Mouse (Mus musculus): ENCODE measurements around the gene BC049352. TPM values are rescaled to one million over a fixed set of nuclear protein-coding genes. Genes with fewer than 3 reads are reported as not detected.

Gene BC049352
- polyA plus RNA-seq, 1 experiment from 2014 or later: 0.09 TPM

GRCm38 (mm10) chr9:45255967-45256366, 74.2 kb downstream of the BC049352 start:
- Histone ChIP-seq H3K4me2 (no peak overlapping the region), H3K27ac (no peak overlapping the region), H3K4me1 (replicated peaks) (no peaks in the 10 kb centered on the region), H3K36me3 (no peaks in the 10 kb centered on the region), H3K4me3 (no peak overlapping the region), H3K9me3 (no peaks in the 10 kb centered on the region), H3K9ac (no peak overlapping the region), H3K27me3 (no peaks in the 10 kb centered on the region)
- WGBS: 87% methylated on average over 5 of the region's 5 CpGs
- ATAC-seq (ENCODE audit: low FRiP score): no peak

DNA sequence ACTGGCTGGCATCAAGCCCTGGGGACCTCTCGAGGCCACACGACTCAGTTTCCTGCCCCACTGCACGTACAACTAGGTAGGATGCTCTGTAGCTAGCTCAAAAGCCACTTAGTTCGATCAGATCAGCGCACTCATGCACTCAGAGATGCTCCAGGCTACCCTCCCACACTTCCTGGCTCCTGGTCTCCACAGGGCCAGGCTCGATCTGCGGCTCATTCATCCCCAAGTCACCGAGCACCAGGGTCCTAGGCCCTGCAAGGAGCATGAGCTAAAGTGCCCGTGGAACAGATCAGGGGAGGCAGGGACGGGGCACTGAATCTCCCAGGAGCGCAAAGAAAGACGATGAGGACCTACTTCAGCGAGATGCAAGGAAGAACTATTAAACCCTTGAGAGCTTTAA, 77.3 kb downstream of the BC049352 start:
- H3K27ac ChIP-seq: no peak overlapping the region
- 90% methylated on average over 13 of the region's 13 CpGs for WGBS
- 0 out of 2 replicates have a peak, but pooled peaks cover 3% of the 10 kb centered on the region for H3K4me1 ChIP-seq (replicated peaks)
- no peak overlapping the region for H3K4me3 ChIP-seq
- no peak overlapping the region for H3K4me2 ChIP-seq
- no peak overlapping the region for H3K9ac ChIP-seq
- ATAC-seq (ENCODE audit: low FRiP score): no peak
- no peaks in the 10 kb centered on the region for H3K27me3 ChIP-seq
- no peaks in the 10 kb centered on the region for H3K36me3 ChIP-seq
- no peaks in the 10 kb centered on the region for H3K9me3 ChIP-seq

- WGBS: 56% methylated on average over 4 of the region's 4 CpGs
- H3K27ac ChIP-seq: no peak overlapping the region
- H3K36me3 ChIP-seq: no peaks in the 10 kb centered on the region
- H3K4me1 ChIP-seq (replicated peaks): 0 out of 2 replicates have a peak, but pooled peaks cover 3% of the 10 kb centered on the region
- H3K27me3 ChIP-seq: no peaks in the 10 kb centered on the region
- H3K9me3 ChIP-seq: no peaks in the 10 kb centered on the region
- no peak overlapping the region for H3K4me2 ChIP-seq
- ATAC-seq (ENCODE audit: low FRiP score): no peak
- H3K4me3 ChIP-seq: no peak overlapping the region
- no peak overlapping the region for H3K9ac ChIP-seq
These were observed 79.7 kb downstream of the BC049352 start for GRCm38 (mm10) chr9:45261466-45261865.

GRCm38 (mm10) chr9:45261872-45262271, 80.1 kb downstream of the BC049352 start:
- no peaks in the 10 kb centered on the region for H3K27me3 ChIP-seq
- H3K4me2 ChIP-seq: no peak overlapping the region
- no peak for ATAC-seq (ENCODE audit: low FRiP score)
- WGBS: 71% methylated on average over 5 of the region's 5 CpGs
- no peak overlapping the region for H3K9ac ChIP-seq
- 0 out of 2 replicates have a peak, but pooled peaks cover 3% of the 10 kb centered on the region for H3K4me1 ChIP-seq (replicated peaks)
- no peaks in the 10 kb centered on the region for H3K36me3 ChIP-seq
- H3K27ac ChIP-seq: no peak overlapping the region
- H3K4me3 ChIP-seq: no peak overlapping the region
- no peaks in the 10 kb centered on the region for H3K9me3 ChIP-seq

GRCm38 (mm10) chr9:45267099-45267498, 85.3 kb downstream of the BC049352 start:
- peaks cover 11% of the 10 kb centered on the region for H3K4me1 ChIP-seq (replicated peaks)
- no peak for ATAC-seq (ENCODE audit: low FRiP score)
- no peaks in the 10 kb centered on the region for H3K36me3 ChIP-seq
- H3K9me3 ChIP-seq: no peaks in the 10 kb centered on the region
- H3K4me2 ChIP-seq: no peak overlapping the region
- peaks cover 39% of the 10 kb centered on the region for H3K27me3 ChIP-seq
- no peak overlapping the region for H3K4me3 ChIP-seq
- no peak overlapping the region for H3K9ac ChIP-seq
- 93% methylated on average over 4 of the region's 4 CpGs for WGBS
- no peak overlapping the region for H3K27ac ChIP-seq

GRCm38 (mm10) chr9:45268079-45268478, 86.3 kb downstream of the BC049352 start:
- no peak overlapping the region for H3K27ac ChIP-seq
- H3K9me3 ChIP-seq: no peaks in the 10 kb centered on the region
- WGBS: 66% methylated on average over 4 of the region's 4 CpGs
- no peak overlapping the region for H3K4me3 ChIP-seq
- H3K9ac ChIP-seq: no peak overlapping the region
- no peak overlapping the region for H3K4me2 ChIP-seq
- no peak for ATAC-seq (ENCODE audit: low FRiP score)
- peaks cover 39% of the 10 kb centered on the region for H3K27me3 ChIP-seq
- H3K4me1 ChIP-seq (replicated peaks): peaks cover 11% of the 10 kb centered on the region
- no peaks in the 10 kb centered on the region for H3K36me3 ChIP-seq

GRCm38 (mm10) chr9:45268597-45269325, 87.0 kb downstream of the BC049352 start, which contains the start of gene Il10ra:
Il10ra (minus strand) TSS chr9:45269149.
- peak within 1 kb of the TSS; percentile 45 for H3K4me3 ChIP-seq
- H3K9ac ChIP-seq: peak within 1 kb of the TSS; percentile 72
- WGBS: 8% methylated on average over 36 of the region's 36 CpGs
- peak within 1 kb of the TSS; percentile 82 for H3K4me2 ChIP-seq
- H3K9me3 ChIP-seq: no peaks in the 10 kb centered on the region
- H3K36me3 ChIP-seq: no peaks in the 10 kb centered on the region
- H3K4me1 ChIP-seq (replicated peaks): peaks cover 11% of the 10 kb centered on the region
- H3K27me3 ChIP-seq: peaks cover 39% of the 10 kb centered on the region
- no peak within 1 kb of the TSS for H3K27ac ChIP-seq
- ATAC-seq (ENCODE audit: low FRiP score): no peak

- H3K4me2 ChIP-seq: no peak overlapping the region
- no peak for ATAC-seq (ENCODE audit: low FRiP score)
- peaks cover 39% of the 10 kb centered on the region for H3K27me3 ChIP-seq
- 46% methylated on average over 5 of the region's 5 CpGs for WGBS
- peaks cover 11% of the 10 kb centered on the region for H3K4me1 ChIP-seq (replicated peaks)
- H3K9me3 ChIP-seq: no peaks in the 10 kb centered on the region
- no peak overlapping the region for H3K4me3 ChIP-seq
- H3K9ac ChIP-seq: no peak overlapping the region
- H3K27ac ChIP-seq: no peak overlapping the region
- no peaks in the 10 kb centered on the region for H3K36me3 ChIP-seq
These were observed 90.4 kb downstream of the BC049352 start for GRCm38 (mm10) chr9:45272213-45272612.

GRCm38 (mm10) chr9:45274218-45274617, 92.4 kb downstream of the BC049352 start:
- peaks cover 2% of the 10 kb centered on the region for H3K4me1 ChIP-seq (replicated peaks)
- 82% methylated on average over 4 of the region's 4 CpGs for WGBS
- H3K9ac ChIP-seq: no peak overlapping the region
- no peak overlapping the region for H3K4me3 ChIP-seq
- no peaks in the 10 kb centered on the region for H3K36me3 ChIP-seq
- H3K4me2 ChIP-seq: no peak overlapping the region
- H3K27ac ChIP-seq: no peak overlapping the region
- peaks cover 18% of the 10 kb centered on the region for H3K27me3 ChIP-seq
- H3K9me3 ChIP-seq: no peaks in the 10 kb centered on the region
- no peak for ATAC-seq (ENCODE audit: low FRiP score)

GRCm38 (mm10) chr9:45274635-45275034, 92.8 kb downstream of the BC049352 start:
- H3K4me3 ChIP-seq: no peak overlapping the region
- H3K27me3 ChIP-seq: peaks cover 14% of the 10 kb centered on the region
- no peak overlapping the region for H3K9ac ChIP-seq
- no peak overlapping the region for H3K4me2 ChIP-seq
- H3K27ac ChIP-seq: no peak overlapping the region
- ATAC-seq (ENCODE audit: low FRiP score): no peak
- no peaks in the 10 kb centered on the region for H3K36me3 ChIP-seq
- no peaks in the 10 kb centered on the region for H3K4me1 ChIP-seq (replicated peaks)
- H3K9me3 ChIP-seq: no peaks in the 10 kb centered on the region
- 92% methylated on average over 2 of the region's 2 CpGs for WGBS

DNA sequence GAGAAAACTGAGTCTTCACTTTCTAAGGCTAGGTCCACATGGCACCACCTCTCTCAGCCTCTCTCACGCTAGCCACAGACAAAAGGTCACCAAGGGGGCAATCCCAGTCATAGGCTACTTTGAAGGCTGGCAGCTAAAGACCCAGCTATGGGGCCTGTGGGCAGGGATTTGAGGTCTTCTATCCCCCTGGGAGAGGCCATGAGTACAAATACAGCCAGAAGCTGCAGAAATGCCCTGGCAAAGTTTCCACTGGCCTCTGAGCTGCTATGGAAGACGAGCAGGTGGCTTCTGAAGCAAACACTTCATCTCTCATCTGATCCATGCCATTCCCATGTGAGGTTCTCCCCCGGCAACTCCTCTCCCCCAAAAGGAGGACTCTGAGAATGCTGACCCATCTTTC, 98.3 kb downstream of the BC049352 start:
- H3K4me2 ChIP-seq: no peak overlapping the region
- no peaks in the 10 kb centered on the region for H3K9me3 ChIP-seq
- H3K27me3 ChIP-seq: 0 out of 2 replicates have a peak, but pooled peaks cover 4% of the 10 kb centered on the region
- ATAC-seq (ENCODE audit: low FRiP score): no peak
- no peaks in the 10 kb centered on the region for H3K36me3 ChIP-seq
- no peak overlapping the region for H3K27ac ChIP-seq
- H3K4me1 ChIP-seq (replicated peaks): no peaks in the 10 kb centered on the region
- H3K9ac ChIP-seq: no peak overlapping the region
- H3K4me3 ChIP-seq: no peak overlapping the region
- 76% methylated on average over 3 of the region's 3 CpGs for WGBS

GRCm38 (mm10) chr9:45280891-45281290, 99.1 kb downstream of the BC049352 start:
- Histone ChIP-seq H3K27ac (no peak overlapping the region), H3K4me2 (no peak overlapping the region), H3K9ac (no peak overlapping the region), H3K4me3 (no peak overlapping the region), H3K27me3 (0 out of 2 replicates have a peak, but pooled peaks cover 4% of the 10 kb centered on the region), H3K4me1 (replicated peaks) (no peaks in the 10 kb centered on the region), H3K9me3 (no peaks in the 10 kb centered on the region), H3K36me3 (no peaks in the 10 kb centered on the region)
- WGBS: 77% methylated on average over 3 of the region's 3 CpGs
- no peak for ATAC-seq (ENCODE audit: low FRiP score)

- H3K27ac ChIP-seq: no peak overlapping the region
- no peaks in the 10 kb centered on the region for H3K36me3 ChIP-seq
- H3K9ac ChIP-seq: no peak overlapping the region
- H3K9me3 ChIP-seq: no peaks in the 10 kb centered on the region
- 0 out of 2 replicates have a peak, but pooled peaks cover 4% of the 10 kb centered on the region for H3K27me3 ChIP-seq
- no peak overlapping the region for H3K4me3 ChIP-seq
- no peaks in the 10 kb centered on the region for H3K4me1 ChIP-seq (replicated peaks)
- H3K4me2 ChIP-seq: no peak overlapping the region
- WGBS: 90% methylated on average over 5 of the region's 5 CpGs
- no peak for ATAC-seq (ENCODE audit: low FRiP score)
These were observed 100.7 kb downstream of the BC049352 start for GRCm38 (mm10) chr9:45282466-45282865.

Measured in hindbrain, embryonic 13.5 days (tissue).